Mouse (Mus musculus) layer of hippocampus, adult 2 months (tissue): ENCODE data around the gene Chpf. TPM values are rescaled to one million over a fixed set of nuclear protein-coding genes. Genes with fewer than 3 reads are reported as not detected.
A peak's percentile ranks its signal among the peaks of the same experiment; 100 is the strongest.

ENCODE experiments used
- DNase-seq, 2 experiments: peaks; one replicate each; pipeline ENCODE4 v3.0.0; 2022; ENCODE audit warnings: low spot score in 2 of 2
- H3K27ac ChIP-seq: fragments of 200-600 bp; 2 replicates; pipeline ENCODE4 v1.8.1; 2022
- H3K4me3 ChIP-seq: fragments of 200-600 bp; 2 replicates; pipeline ENCODE4 v1.8.1; 2022; ENCODE audit warnings: mild to moderate bottlenecking
- CTCF ChIP-seq: fragments of 200-600 bp; conservative IDR thresholded peaks from 2 replicates; pipeline ENCODE4 v1.8.1; 2022; ENCODE audit warnings: antibody characterized with exemption, mild to moderate bottlenecking, moderate library complexity
- long read RNA-seq, 2 experiments: library from polyadenylated mRNA; stranded (forward); transcript quantifications; one replicate each; pipeline ENCODE4 v2.0.0; 2021; ENCODE audit warnings: borderline mapping rate in 2 of 2
- total RNA-seq, 2 experiments: library from RNA; stranded (reverse); gene quantifications; 2 replicates each; pipeline ENCODE4 v1.2.3; 2021

Gene Chpf
- total RNA-seq, result 10 to 100 TPM; 80.5 to 86.6 TPM
- long read RNA-seq, experiment 1, transcript Chpf-201 (4 exons, 2,892 nt), result major isoform, 90 of 122 reads
- long read RNA-seq, experiment 1, transcript Chpf-202 (5 exons, 3,065 nt), result minor isoform, 7 of 122 reads
- long read RNA-seq, experiment 1, transcript Chpf-205 (3 exons, 3,333 nt), result minor isoform, 6 of 122 reads
- long read RNA-seq, experiment 1, transcript Chpf-204 (4 exons, 2,455 nt), result minor isoform, 12 of 122 reads
- long read RNA-seq, experiment 1, partial matches to known transcripts, result 7 of 122 reads
- long read RNA-seq, experiment 1, other reads (novel, unspliced or antisense), result 0 of 122 reads
- long read RNA-seq, experiment 2, transcript Chpf-201 (4 exons, 2,892 nt), result major isoform, 131 of 178 reads
- long read RNA-seq, experiment 2, transcript Chpf-205 (3 exons, 3,333 nt), result minor isoform, 11 of 178 reads
- long read RNA-seq, experiment 2, transcript Chpf-204 (4 exons, 2,455 nt), result minor isoform, 13 of 178 reads
- long read RNA-seq, experiment 2, transcript Chpf-202 (5 exons, 3,065 nt), result minor isoform, 15 of 178 reads
- long read RNA-seq, experiment 2, partial matches to known transcripts, result 6 of 178 reads
- long read RNA-seq, experiment 2, other reads (novel, unspliced or antisense), result 2 of 178 reads

DNA sequence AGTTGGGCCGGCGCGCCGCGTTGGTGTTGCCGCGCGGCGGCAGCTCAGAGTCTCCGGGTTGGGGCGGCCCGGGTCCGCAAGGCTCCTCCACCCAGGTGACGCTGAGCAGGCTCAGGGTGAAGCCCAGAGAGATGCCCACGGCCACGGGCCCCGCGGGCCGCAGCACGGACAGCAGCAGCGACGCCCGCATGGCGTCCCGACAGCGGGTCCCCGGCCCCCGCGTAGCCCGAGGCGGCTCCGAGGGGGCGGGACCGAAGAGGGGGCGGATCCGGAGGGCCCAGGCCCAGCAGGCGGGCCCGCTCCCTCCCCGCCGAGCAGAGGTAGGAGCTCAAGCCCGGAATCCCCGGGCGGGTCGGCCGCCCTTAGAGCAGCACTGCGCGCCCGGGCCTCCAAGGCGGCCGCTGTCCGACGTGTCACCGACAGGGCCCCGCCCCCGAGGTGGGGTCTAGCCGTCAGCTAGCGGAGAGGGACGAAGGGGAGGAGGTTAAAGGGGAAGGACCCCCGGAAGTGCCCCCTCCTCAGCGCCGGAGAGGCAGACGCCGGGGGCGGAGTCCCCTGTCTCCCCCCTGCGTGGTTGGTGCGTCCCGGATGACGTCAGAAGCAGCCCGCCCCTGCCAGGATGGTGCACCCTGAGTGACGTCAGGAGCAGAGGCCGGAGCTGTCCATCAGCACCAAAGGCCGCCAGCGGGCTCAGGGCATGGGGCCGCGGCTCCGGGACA, at the start of gene Chpf, which contains the start of gene Tmem198:
Gene Chpf (minus strand): TSS at position 392 of the 719 bp plus-strand sequence.
Gene Tmem198 (plus strand): TSS at position 617 of the 719 bp plus-strand sequence.
- Histone ChIP-seq H3K27ac (peak within 1 kb of the TSS; percentile 97), H3K4me3 (peak within 1 kb of the TSS; percentile 92)
- peak; percentile 97 to 99 for DNase-seq
- TF ChIP-seq CTCF, result no peak

DNA sequence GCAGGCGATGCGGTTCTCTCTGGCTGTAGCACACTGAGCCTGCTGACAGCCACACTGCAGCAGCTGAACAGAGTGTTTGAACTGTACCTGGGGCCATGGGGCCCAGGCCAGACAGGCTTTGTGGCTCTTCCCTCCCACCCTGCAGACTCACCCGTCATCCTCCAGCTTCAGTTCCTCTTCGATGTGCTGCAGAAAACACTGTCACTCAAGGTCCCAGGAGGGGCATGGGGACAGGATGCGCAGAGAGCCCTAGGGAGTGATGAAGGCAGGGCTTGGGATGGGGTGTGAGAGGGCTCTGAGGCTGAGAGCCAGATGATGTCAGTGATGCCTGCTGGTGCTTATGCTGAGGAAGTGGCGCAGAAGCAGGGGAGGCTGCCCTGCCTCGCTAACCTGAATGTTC, 45.6 kb upstream of the Chpf start:
- no peak for DNase-seq
- no peak overlapping the region for H3K4me3 ChIP-seq
- no peak for TF ChIP-seq CTCF
- no peak overlapping the region for H3K27ac ChIP-seq

DNA sequence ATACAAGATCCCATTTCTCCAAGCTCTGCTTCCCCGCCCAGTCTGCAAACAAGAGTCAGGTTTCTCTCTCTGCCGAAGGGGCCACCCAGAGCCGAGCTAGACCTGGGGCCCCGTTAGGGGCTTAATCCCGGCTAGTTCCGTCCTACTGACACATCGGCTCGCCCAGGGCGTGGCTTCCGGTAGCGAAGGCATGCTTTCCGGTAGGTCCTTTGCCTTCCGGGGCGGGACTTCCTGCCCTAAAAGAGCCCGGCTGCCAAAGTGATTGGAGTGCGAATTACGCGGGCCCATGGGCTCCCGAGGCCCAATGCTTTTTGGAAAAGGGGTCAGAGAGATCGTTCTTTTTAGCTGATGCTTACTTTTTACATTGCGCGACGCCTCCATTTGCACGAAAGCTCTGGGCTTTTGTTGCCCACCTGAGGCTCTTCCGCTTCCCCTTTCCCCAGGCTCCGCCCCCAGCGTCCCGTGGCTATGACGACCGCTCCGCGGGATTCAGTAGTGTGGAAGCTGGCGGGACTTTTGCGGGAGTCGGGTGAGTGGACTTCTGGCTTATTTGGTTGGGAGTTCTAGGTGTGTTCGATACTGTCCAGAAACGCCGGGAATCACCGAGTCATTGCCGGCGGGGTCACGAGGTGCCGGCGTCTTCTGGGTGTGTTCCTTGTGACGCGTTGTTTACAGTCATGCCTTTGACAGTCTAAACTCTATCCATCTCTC, 42.4 kb upstream of the Chpf start, which contains the start of gene Stk11ip:
Gene Stk11ip (plus strand): TSS at position 209 of the 711 bp plus-strand sequence.
- no peak for TF ChIP-seq CTCF
- DNase-seq, result peak; percentile 89 to 90
- Histone ChIP-seq H3K4me3 (peak within 1 kb of the TSS; percentile 96), H3K27ac (peak within 1 kb of the TSS; percentile 88)

DNA sequence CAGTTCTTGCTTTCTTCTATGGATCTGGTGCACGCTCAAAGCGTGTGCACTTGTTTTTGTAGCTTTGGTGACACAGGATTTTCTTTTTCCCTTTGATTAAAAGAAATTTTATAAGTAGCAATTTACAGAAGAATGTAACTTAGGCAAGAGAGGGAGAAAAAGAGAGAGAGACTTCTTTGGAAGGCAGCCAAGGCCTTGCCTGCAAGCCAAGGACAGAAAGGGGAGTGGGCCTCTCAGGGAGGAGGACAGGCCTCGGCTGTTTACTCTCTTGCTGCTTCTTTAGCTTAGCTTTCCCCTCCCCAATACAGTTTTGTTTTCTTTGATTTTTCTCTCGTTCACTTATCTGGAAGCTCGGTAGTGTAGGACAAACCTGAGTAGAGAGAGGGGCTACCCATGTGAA, 40.5 kb upstream of the Chpf start:
- DNase-seq, result no peak
- no peak overlapping the region for H3K27ac ChIP-seq
- no peak for TF ChIP-seq CTCF
- H3K4me3 ChIP-seq, result no peak overlapping the region

DNA sequence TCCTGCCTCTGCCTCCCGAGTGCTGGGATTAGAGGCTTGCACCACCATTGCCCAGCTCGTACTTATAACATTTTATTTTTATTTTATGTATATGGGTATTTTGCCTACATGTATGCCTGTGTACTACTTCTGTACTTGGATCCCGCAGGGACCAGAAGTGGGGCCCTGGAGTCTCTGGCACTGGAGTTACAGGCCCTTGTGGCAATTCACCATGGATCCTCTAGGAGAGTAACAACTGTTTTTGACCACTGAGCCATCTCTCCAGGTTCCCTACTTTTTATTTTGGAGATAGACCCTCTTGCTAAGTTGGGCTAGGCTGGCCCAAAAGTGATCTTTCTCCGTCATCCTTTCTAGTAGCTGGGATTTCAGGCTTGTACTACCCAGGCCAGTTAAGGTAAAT, 39.3 kb upstream of the Chpf start:
- Histone ChIP-seq H3K27ac (no peak overlapping the region), H3K4me3 (no peak overlapping the region)
- no peak for TF ChIP-seq CTCF
- DNase-seq, result no peak

DNA sequence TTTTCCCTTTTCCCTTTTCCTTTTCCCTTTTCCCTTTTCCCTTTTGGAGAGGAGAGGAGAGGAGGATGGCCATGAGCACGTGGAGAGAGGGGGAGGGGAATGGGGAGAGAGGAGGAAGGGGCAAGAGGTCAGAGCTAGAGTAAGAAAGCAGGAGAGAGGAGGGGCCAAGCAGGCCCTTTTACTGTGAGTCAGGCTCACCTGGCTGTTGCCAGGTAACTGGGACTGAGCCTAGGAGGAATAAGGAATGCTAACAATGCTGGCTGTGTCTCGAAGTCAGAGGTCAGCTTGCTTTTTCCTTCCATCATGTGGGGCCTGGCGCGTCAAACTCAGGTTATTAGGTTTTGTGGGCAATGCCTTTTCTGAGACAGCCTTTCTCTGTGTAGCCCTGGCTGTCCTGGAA, 38.9 kb upstream of the Chpf start:
- H3K4me3 ChIP-seq, result no peak overlapping the region
- no peak for DNase-seq
- no peak for TF ChIP-seq CTCF
- H3K27ac ChIP-seq, result no peak overlapping the region

DNA sequence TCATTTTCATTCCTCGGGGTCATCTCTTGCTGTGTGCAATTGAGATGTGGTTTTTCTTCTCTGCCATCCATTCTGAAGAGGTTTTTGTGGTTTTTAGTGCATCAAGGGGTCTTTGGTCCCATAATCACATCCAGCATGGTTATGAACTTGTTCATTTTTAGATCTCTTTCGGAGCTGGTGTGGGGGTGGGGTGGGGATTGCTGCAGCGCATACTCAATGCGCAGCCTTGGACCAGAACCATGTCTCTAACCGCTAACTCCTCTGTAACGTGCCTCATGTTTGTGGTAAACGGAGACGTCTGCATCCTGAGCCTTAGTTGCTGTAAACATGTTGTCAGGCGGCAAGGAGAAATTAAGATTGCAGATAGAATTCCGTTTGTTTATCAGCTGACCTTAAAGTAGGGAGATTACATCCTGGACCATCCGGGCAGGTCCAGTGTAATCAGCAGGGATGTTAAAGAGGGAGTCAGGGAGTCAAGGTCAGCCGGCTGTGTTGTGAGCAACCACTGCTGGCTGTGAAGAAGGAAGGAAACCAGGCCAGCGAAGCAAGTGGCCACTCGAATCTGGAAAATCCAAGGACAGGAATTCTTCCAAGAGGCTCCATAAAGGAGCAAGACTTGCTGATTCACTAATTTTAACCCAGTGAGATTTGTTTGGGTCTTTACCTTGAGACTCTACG, 37.7 kb upstream of the Chpf start:
- Histone ChIP-seq H3K27ac (no peak overlapping the region), H3K4me3 (no peak overlapping the region)
- DNase-seq, result no peak
- no peak for TF ChIP-seq CTCF

DNA sequence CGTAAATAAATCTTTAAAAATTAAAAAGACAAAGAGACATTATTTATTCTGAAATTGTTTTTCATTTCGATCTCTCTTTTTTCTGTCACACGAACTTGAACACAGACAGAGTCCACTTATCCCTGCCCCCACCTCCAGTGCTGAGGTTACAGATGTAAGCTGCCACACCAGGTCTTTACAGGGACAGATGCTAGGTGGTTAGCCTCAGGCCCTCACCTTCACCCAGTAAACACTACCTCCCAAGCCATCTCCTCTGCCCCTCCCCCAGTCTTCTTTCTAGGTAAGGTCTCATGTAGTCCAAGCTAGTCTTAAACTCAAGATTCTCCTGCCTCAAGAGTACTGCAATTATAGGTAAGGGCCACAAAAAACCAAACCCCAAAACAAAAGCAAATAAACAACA, 33.4 kb upstream of the Chpf start:
- TF ChIP-seq CTCF, result no peak
- Histone ChIP-seq H3K4me3 (no peak overlapping the region), H3K27ac (no peak overlapping the region)
- DNase-seq, result no peak

DNA sequence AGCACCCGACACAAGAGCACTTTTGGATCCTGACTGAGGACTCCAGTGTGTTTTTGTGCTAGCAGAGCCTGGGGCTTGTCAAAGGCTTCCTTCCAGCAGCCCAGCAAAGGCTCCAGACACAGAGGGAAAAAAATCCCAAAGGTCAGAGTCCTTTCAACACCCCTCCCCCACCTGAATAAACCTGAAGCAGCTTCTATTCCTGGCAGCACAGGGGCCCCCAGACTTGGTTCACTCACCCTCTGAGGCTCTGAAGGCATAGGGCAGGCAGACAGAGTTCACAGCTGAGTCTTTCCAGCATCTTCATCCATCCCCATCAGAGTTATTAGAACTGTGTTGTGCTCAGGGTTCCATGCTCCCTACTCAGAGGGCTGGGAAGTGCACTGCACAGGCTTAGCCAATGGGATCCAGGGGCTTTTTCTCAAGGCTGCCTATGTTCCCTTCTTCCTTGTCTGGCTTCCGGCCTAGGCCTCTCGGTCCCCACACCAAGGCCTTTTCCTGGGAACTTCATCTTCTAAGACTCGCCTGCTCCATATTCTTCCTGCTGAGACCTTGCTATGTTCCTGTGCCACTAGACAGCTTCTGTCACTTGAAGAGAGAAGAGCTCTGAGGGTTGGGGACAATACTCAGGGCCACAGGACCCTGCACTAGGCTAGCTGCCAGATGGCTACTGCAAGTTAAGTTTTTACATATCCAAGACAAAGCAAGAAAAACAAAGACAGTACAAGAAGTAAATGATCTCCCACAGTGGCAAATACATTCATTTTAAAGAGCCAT, 32.5 kb upstream of the Chpf start:
- no peak overlapping the region for H3K27ac ChIP-seq
- no peak for TF ChIP-seq CTCF
- no peak for DNase-seq
- no peak overlapping the region for H3K4me3 ChIP-seq

DNA sequence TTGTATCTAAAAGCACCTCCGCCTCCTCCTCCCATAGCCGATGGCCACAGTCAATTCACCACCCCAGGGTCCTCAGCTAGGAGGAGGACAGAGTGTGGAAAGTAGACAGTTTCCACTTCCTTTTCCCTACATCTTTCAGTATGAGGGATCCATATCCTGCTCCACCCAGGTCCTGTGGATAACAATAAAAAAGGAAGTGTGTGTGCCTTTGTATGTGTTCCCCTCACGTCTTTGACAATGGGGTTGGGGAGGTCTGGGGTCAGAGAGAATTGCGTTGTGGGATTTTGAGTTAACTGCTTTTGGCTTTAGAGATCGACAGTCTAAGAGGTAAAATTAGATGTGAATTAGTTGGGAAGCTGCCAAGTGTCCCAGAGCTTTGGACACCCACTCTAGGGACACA, 31.0 kb upstream of the Chpf start:
- Histone ChIP-seq H3K4me3 (no peak overlapping the region), H3K27ac (no peak overlapping the region)
- no peak for TF ChIP-seq CTCF
- DNase-seq, result no peak

DNA sequence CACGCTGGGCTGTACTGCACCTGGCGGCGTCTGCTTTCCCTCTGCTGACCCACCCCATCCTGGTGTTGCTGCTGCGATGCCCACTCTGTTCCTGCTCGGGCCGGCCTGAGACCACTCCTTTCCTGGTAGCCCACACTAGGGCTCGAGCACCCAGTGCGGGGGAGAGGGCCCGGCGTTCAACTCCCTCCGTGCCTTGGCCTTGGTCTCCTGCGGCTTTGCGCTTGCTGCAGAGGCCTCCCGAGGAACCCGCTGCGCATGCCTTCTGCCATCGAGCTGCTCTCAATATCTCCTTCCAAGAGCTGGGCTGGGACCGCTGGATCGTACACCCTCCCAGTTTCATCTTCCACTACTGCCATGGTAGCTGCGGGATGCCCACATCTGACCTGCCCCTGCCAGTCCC, 30.5 kb upstream of the Chpf start:
- DNase-seq, result no peak
- no peak overlapping the region for H3K27ac ChIP-seq
- TF ChIP-seq CTCF, result no peak

More for the DNA sequence above, 30.5 kb upstream of the Chpf start:
- H3K4me3 ChIP-seq, result no peak overlapping the region
